Mouse (Mus musculus): Measurements from ENCODE around the gene Rassf2.

The Rassf2 gene

DNA sequence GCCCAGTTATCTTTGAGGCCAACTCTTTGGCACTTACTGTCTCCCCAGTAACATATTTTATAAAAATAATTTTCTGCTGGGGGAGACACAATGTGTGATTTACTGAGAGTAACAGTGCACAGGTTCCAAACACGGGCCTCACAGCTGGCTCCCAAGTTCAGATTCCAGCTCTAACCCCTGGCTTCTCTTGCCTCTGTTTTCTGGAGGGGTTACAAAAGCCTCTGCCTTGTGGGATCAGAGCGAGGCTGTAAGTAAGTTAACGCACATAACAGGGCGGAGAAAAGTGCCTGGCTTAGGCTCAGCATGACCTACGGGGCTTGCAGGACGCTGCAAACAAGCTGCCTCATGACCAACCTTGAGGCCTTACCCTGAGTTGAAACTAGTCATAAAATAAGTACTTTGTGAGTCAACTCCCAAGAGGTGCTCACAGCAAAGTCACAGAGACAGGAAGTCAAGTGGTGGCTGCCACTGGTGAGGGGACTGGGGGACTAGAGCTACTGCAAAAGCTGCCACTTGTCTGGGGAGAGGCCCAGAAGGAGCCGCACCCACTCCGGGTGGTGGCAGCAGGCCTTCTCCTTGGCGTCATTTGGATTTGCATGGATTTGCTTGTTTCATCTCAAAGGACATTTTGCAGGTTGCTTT, 25.4 kb downstream of the Rassf2 start:
- DNase-seq: no peak

GRCm38 (mm10) chr2:132003916-132004315, 26.1 kb downstream of the Rassf2 start:
- DNase-seq: no peak

DNA sequence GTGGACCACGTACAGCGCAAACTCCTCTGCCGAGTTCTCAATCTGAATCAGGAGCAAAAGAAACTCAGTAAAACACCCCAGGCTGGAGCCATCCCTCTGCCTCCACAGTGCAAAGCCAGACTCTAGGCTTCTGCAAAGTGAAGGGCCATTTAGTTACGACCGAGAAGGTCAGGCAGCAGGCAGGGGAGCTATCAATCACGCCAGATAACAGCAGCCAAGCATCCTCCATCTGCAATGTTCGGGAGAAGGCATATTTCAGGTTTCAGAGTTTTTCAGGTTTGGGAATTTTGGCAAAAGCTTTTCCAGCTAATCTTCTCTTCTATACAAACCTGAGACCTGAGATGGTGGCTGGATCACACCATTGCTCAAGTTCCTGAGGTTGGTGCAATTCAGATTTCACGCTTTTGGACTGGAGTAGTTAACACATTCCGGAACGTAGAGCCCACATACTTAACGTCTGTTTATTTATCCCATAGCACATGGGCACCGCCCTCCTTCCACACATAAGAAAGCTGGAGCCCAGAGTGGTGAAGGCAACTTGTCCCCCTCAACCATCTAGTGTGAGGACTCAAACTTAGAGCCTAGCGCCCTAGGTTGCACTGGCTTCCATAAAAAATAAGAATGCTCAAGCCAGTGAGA, 28.2 kb downstream of the Rassf2 start:
- no peak for DNase-seq

DNA sequence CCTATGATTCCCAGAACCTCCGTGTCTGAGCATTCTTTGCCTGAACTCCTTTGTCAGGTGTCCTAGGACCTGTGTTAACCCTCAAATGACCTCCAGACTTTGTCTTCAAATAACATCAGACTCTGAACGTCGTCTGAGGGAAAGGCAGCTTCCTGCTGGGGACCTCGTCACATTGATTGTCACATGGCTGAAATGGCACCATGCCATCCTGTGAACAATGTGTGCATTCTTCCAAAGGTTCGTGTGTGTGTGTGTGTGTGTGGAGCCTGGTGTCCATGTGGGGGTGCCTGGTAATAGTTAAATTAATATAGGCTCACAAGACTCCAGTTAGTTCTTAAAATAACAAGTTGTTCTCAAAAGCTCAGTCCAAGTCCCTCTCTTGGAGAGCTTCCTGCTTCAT, 32.7 kb downstream of the Rassf2 start:
- no peak for DNase-seq

- no peak for DNase-seq
Observed at GRCm38 (mm10) chr2:131996369-131996768, 33.7 kb downstream of the Rassf2 start.

DNA sequence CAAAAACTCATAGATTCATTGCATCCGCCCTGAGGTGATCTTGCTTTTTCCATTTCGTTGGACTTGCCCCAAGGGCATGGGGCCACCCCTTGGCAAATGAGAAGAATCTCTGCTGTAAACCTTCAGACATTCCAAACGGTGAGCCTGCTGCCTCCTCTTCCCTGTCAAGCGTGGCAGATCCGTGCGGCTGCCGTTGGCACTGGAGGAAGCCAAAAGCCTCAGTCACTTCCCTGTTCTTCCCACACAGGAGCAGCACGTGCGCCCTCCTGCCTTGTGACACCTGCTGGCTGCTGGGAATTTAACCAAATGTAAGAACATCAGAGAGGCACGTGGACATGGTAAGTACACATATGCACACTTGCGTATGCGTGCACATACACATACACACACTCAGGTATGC, 34.3 kb downstream of the Rassf2 start:
- DNase-seq: peak; percentile 51

DNA sequence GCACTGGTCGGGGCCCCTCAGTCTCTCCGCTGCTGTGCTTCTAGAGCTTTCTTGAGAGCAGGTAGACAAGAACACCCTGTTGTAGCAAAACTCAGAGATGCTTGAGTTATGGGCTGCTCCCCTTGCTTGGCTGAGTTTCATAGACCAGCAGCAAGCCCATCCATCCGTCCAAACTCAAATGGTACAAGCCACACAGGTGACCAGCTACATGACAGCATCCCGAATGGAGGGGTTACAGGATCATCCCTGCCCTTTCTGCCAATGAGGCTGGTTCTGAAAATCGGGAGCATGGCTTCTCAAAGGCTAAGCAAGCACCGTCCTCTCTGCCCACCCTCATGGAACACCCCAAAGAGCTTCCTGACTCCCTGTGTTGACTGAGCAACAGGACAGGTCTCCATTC, 35.1 kb downstream of the Rassf2 start:
- DNase-seq: no peak

- no peak for DNase-seq
Observed at GRCm38 (mm10) chr2:131993563-131994088, 36.4 kb downstream of the Rassf2 start.

DNA sequence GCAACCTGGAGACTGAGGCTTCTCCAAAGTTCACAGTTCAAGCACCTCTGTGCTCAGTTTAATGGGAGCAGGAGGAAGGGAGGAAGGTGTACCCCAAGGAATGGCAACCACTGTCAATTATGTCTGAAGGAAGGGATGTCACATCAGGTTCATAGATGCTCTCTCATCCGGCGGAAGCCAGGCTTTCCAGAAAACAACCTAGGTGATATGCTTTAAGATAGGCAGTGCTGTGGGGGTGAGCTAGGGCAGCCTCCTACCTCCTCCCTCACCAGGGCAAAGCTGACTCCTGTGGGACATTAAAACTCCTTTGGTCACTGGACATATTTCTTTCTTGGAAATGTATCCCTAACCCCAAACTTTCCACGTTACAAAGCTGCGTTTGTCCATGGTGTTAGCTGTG, 36.9 kb downstream of the Rassf2 start:
- no peak for DNase-seq

GRCm38 (mm10) chr2:131992487-131992886, 37.6 kb downstream of the Rassf2 start:
- no peak for DNase-seq

GRCm38 (mm10) chr2:131988550-131988949, 41.5 kb downstream of the Rassf2 start:
- peak; percentile 1 for DNase-seq

DNA sequence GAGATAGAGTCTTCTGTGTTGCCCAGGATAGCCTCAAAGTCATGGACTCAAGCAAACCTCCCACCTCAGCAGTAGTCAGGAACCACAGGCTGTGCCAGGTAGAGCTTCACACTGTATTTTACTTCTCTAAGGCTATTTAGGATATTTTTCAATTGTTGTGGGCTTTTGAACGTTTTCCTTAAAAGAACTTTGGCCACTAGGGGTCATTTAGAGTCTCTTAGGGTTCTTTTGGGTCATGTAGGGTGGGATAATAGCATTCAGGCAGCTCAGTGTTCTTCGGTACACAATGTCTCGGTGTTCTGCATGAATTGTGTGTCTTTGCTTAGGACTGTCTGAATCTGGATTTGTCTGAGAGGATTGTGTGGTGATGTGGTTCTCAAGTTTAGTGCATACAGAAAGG, 42.1 kb downstream of the Rassf2 start:
- peak; percentile 1 for DNase-seq

GRCm38 (mm10) chr2:131982546-131983196, 47.4 kb downstream of the Rassf2 start:
- DNase-seq: peak; percentile 40

- peak; percentile 3 for DNase-seq
Observed at GRCm38 (mm10) chr2:131980866-131981265, 49.2 kb downstream of the Rassf2 start.

- DNase-seq: no peak
Observed at GRCm38 (mm10) chr2:131976663-131977062, 53.4 kb downstream of the Rassf2 start.

DNA sequence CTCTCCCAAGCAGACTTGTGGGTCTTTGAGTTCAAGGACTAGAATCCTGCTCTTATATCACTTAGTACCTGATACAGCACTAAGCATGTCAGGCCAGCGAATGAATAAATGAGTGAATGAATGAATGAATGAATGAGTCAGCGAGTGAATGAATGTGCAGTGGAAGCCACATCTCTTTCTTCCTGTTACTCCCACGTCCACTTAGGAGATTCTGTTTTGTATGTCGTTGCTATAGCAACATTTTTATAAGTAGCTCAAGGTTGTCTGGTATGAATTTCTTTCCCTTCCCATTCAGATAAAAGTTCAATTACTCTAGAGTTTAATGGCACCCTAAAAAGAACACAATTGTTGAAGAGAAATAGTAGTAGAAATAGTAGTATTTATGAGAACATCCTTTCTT, 59.0 kb downstream of the Rassf2 start:
- DNase-seq: no peak

- DNase-seq: peak; percentile 3
Observed at GRCm38 (mm10) chr2:131970597-131970996, 59.5 kb downstream of the Rassf2 start.

GRCm38 (mm10) chr2:131961671-131962070, 68.4 kb downstream of the Rassf2 start:
- DNase-seq: no peak

- DNase-seq: no peak
Observed at GRCm38 (mm10) chr2:131957731-131958222, 72.3 kb downstream of the Rassf2 start.

DNA sequence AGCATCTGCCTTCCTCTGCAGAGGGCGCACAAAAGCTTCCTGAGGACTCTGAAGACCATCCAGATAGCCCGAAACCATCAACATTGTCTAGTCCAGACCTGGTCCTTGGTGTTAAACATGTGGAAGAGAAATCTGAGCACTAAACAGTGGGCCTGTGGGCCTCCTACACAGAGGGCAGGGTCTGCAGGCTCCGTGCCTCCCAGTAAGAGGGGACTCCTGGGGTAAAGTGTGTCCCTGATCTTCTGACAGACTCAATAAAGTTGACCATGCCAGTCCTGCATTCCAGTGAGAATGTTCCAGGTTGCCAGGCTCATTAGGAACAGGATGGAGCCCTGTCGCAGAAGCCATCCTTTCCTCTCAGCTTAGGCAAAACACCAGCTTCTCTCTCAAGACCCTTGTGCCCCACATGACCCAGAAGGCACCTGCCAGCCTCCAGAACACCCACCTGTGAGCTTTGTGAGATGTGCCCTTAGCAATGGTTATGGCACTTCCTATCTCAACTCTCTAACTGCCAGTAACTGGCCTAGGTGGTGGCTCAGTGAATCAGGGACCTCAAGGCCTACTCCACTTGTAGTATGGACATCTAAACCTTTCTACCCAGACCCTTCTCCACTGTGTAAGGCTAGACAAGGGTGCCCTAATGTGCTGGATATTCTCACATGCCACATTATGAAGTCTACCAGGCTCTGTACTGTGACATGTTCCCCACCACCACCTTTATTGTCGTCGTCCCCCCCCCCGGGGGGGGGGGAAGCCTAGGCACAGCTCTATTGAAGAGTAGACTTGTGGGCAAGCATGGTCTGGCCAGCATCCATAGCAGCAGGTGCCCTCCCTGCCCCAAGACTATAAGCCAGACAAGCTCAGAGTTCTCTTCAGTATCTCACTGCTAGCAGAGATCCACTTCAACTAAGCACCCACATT, 73.5 kb downstream of the Rassf2 start:
- DNase-seq: peak; percentile 1

DNA sequence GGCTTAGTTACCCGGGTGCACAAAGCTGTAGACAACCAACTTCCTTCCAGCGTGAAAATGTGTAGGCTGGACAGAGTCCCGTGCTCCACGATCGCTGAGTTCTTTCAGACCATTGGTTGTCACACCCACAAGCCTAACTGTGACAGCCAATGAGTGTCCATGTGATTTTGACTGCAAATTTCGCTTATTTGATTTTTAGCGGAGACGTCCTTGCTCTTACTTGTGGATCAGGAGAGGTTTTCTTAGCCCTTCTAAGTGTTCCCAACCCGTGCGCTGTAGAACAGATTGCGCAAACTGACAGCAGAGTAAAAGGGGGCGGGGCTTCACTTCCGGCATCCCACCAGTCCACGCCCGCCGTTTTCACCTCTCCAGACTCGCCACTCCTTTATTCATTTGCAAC, 74.8 kb downstream of the Rassf2 start:
- DNase-seq: peak; percentile 2

DNA sequence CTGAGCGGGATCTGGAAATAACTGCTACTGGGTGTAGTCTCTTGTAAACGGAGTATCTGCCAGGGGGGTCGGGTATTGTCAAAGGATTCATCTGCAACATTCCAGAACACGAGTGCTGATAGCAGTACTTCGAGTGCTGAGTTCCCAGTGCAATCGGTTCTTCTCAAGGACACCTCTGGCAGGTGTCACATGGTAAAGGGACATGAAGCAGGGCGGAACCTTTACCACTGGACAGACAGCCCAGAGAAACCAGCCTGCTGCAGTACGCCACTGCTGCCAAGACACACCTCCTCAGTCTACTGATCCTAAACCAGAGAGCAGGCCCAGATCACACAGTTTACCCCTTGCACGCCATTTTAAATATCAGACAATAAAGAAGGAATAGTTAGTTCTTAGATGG, 75.2 kb downstream of the Rassf2 start:
- DNase-seq: peak; percentile 1

DNA sequence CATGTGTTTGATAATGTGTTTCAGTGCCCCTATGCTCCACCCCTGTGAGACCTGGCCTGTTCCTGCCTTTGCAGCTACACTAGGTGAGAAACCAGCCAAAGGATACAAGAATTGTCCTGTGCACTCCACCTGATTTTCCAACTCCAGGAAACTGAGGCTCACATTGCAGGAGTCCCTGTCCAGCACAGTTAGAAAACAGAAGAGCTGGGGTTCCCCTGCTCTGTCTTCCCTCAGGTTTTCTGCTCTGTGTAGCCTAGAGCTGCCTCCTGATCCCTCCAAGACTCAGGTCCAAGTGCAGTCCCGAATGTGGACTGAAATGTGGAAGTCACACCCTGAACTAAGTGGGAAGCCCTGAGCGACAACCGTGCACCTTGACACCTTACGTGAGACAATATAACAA, 76.3 kb downstream of the Rassf2 start:
- DNase-seq: peak; percentile 2
